Mouse (Mus musculus): ENCODE results near the gene Npr3.

Gene Npr3

DNA sequence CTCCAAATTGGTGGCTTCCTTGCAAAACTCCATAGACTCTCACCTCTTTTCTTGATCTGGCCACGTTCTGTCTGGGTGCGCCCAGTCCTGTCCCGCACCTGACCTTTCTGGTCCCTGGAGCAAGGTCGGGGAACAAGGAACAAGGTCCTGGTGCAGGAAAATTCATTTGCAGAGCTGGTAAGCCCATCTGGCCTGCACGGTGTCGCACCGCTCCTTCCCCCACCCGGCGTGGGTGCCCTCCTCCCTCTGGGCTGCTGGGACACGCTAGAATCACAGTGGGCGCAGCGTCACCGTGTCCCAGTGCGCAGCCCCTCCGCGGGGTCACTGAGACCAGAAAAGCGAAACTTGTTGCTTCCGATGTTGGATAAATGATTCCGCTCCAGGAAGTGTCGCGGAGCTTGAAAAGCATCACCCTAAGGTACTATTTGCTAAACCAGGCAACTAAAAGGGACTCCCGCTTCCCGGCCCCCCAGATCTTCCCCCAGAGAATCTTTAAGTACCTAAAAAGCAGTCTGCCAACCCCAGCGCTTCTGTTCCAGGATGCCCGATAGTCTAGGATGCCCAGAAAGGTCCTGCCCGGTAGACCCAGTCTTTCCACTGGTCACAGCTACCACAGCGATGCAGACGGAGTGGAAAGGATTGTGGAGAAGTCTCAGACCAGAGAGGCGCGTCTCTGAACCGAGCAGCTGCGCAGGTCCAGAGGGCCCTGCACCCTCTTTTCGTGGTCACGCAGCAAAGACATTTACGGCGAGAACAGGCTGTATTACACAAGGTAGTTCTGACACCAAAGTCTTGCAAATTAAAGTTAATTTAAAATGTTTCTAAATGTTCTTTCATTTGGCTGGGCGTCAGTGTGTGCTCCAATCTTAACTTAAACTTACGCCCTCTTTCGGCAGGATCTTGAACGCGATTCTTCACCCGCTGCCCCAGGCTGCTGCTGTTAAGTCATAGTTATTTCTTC is at the start of gene Npr3:
Gene Npr3, minus strand, starts transcription at position 717 of the 961 bp plus-strand sequence.
- peak; percentile 87 for DNase-seq

DNA sequence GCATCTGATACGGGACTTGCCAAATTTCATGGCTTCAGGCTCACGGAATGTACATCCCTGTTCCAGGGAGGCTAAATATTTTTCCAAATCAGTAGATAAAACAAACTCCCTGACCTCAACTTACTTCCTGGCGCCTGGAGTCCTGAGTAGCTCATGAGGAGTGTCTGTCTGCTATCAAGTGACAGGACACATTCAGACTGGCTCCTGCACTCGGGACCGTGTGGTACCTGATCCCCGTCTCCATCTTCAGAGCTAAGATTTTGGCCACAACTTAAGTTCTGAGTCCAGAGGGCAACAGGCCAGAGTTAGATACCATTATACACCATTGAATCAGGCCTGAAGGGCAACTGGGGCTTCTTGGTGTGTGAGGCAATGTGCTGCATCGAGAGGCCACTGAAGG is 49.0 kb upstream of the Npr3 start:
- DNase-seq = no peak

DNA sequence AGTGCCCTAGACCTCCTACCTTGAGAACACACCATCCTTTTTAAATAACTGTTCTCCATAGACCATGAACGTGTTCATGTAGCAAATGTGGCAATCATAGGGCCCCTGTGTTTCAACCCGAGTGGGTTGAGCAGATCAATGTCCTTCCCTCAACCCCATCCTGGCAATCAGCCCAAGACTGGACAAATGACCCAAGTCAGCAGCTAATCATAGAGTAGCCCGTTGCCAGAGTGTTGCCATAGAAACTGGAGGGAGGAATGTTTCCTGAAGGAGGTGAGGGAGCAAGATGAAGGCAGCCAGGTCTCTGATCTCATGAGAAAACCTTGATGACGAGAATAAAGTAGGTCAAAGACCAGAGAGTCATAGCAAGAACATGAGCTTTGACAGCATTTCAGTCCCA is 47.1 kb upstream of the Npr3 start:
- DNase-seq = no peak

DNA sequence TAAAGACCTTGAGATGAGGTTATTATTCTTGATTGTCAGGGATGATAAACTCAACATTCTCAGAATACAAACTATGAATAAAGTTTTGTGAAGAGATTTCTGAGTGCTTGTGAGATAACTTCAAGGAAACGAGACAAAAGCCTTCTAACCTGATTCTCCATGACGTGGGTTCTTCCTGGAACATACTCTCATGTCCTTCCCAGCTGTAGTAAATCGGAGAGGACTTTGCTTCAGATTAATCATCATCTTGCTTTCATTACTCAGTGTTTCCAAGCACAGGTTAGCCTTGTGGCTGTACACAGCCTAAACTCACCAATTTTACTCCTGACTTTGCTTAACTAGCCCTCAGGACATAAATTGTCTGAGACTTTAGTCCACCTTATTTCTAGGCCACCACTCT is 45.1 kb upstream of the Npr3 start:
- no peak for DNase-seq

DNA sequence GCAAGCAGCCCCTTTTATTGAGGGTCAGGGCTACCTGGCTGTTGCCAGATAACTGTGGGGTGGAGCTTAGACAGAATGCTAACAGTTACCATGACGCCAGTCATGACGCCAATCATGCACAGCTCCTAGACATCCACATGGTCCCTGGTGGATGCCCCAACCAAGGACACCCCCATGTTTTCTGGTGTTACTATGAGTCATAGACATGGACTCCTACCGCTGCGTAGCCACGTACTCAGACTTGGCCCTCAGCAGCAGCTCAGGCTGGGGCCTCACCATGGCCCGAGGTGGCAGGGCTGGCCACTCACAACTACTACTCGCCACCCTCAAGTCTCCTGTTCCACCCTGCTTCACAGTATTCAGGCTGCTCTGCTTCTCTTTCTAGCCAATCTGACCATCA is 44.1 kb upstream of the Npr3 start:
- DNase-seq = no peak

DNA sequence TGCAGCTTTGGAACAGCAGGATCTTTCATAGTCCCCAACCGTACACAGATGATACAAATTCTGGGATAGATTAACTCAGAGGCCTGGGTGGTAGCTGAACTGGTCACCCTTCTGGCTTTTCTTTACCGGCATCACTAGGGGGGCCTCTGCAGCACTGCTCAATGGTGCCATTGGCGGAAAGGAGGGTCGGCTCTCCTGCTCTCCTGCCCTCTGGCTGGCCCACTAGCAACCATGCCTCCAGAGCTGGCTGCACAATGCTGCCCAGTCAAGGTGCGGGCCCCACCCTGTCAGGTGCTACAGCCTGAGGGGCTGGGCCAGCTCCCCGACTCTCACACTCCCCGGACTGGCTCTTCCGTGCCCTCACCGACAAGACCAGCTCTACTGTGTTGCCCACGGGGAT is 43.1 kb upstream of the Npr3 start:
- DNase-seq = no peak

DNA sequence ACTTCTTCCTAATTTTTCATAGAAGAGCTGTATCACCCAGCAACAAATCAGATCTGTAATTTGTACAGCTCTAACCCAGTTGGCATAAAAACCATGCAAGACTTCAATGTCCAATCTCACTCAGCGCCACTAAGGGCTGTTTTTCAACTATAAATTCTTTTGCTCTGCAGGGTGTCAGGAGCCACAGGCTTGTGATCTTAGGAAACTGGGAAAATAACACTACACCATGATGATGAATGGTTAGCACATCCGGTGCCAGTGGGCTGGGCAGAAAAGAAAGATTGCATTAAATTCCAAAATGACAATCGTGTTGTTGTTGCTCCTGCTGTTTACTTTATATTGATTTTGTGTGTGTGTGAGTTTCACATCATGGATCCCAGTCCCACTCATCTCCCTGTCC is 42.4 kb upstream of the Npr3 start:
- no peak for DNase-seq

DNA sequence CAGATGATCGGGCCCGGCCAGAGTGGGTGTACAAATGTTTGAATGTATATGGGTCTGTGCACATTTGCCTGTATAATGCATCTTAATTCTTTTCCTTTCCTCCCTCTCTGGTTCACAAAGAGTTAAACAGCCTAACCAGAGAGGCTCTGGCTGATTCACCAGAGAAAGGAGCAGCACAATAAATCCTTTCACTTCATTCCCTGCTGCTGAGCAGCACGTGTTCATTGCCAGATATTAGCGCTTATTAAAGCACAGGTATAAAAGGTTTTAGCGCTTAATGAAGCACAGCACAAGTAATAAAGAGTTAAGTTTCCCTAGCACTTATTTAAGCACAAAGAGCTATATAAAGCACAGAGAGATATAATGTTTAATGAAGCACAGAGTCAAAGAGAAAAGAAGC is 33.8 kb upstream of the Npr3 start:
- peak; percentile 20 for DNase-seq

DNA sequence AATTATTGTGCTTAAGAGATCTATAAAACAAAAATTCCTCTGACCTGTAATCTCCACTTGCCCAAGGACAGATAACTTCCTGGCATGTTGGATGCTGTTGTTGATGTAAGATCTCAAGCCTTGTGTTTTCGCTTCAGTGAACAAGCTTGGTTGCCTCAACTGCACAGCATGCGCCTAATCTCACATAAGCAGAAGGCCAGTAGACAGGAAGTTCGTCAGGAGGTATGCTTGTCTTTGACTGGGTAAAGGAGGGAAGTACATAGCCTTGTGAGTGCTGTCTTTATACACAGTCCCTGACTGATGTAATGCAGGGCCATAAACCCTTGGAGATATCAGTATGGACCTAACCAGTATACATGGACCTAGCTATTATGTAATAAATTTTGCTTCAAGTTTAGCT is 20.7 kb upstream of the Npr3 start:
- DNase-seq = no peak

DNA sequence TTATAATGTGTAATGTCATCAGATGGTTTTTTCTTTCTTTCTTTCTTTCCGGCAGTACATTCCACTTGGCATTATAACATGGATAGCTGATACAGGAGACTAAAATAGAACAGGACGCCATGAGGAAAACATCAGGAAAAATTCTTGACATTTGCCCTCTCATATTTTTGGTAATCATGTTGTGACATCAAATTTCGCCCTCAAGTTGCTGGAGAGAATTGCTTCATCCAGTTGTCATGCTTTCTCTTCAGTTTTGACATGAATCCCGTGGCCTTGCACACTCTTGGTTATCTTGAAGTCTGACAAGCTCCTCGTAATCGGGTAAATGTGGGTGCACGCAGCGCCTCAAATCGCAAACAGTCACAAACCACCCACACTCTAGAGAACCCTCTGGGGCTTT is 7.0 kb upstream of the Npr3 start:
- DNase-seq = no peak

DNA sequence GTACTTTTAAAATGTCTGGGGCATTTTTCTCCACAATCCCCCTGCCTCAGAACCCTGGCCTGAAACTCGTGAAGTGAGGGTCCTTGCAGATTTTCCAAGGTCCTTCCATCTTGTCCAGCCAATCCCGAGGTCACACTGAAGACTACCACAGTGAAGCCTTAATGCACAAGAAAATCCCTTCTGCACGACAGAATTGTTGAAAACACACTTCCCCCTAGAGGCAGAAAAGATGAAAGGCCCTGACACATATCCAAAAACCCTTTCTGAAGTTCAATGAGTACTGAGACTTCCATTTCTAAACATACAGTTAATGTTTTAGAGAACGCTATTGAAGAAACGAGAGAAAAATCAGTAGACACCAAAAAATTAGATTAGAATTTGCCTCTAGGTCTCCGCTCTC is 2.8 kb upstream of the Npr3 start:
- peak; percentile 64 for DNase-seq

DNA sequence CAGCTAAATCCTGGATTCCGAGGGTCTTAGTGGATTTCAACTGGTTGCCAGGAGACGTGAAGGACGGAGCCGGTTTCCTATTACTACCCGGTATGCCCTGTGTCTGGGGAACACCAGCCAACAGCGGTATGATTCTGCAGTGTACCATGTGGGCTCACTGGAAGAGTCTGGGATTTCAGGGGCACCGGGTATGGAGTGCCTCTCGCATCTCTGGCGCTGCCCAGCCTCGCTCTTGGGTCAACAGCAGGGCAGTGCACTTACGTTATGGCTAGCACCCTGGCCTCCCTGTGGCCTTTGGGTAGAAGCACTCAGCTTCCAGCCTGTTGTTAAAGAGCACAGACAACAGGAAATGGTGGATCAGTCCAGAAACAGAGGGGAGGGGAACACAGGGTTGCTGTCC is 1.1 kb upstream of the Npr3 start:
- DNase-seq = peak; percentile 57

DNA sequence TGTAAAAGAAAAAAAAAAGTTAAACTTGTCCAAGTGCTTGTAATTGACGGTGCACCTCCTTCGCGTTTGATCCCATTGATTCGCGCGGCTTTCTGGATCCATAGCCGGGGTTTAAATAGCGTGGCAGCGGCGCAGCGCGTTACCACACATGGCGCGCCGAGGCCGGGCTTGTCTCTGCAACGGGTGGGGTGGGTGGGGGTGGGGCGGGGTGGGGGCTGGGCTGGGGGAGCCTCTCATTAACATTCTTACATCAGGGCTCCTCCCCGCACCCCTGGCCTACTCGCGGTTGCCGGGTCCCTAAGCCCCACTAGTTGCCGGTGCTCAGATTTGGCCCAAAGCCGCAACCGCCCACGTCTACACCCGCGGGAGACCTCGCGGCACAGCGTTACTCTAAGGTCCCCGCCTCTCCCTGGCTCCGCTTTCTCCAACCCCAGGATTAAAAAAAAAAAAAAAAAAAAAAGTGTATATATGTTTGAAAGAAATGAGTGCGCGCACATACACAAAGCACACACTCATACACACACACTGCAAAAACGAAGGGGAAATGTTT is 991 bp downstream of the Npr3 start:
- DNase-seq = peak; percentile 72

DNA sequence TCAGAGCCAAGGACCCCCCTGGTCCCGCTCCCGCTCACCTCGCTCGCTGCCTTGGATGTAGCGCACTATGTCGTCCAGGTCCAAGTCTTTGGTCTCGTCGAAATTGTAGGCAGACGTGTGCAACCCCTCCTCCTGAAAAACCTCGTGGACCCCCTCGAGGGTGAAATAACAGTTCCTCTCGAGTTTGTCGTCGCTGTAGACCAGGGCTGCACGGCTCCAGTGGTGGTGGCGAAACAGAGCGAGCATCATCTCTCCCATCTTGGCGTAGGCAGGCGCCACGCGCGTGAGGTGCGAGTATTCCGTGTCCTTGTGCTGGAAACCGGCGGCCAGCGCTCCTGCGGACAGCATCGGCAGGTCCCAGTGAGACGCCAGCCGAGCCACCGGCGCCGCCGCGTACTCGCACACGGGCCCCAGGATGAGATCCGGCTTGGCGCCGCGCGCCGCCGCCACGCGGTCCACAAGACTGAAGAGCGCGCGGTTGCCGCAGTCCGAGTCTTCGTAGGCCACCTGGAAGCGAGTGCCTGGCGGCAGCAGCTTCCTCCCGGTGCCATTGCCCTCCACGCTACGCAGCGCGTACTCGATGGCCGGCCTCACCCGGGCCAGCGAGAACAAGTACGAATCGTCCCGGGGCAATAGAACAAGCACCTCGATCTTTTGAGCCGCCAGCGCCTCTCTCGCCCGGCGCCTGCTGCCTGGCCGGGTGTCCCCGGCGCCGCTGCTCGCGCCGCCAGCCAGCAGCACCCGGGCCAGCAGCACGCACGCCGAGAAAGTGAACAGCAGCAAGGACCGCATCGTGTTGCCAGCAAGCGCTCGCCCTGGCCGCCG is 2.0 kb downstream of the Npr3 start:
- DNase-seq = peak; percentile 69

DNA sequence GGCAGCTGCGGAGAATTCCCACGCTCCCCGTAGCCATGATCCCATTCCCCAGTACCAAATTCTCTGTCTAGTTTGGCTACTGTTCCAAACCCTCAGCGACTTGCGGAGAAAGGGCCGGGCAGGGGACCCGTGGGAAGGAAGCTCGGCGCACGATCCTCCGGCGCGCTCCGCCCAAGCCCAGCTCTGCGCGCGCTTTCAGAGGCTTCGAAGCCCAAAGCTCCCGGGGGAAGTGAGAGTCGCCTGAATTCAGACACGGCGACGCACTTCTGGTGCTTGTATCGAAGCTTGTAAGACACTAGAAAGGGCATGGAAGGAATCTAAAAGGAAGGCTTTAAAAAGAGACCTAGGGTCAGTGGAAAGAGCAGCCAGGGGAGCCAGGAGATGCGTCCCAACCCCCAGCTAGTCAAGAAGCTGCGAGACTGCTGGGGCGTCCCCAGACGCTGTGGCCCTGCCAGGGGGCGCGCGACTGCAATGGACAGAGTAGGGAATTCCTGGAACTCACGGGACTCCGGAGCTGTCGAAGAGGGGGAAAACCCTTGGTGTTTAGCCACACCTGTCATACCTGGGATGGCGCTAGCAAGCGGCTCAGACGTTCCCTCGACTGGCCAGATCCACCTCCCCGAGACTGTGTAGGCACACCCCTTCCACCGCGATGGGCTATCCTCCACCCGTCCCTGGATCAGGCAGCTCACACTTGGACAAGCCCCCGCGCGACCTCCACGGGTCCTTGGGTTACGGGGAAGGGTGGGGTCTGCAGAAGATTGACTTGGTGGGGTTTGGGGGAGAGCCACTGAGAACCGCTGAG is 2.8 kb downstream of the Npr3 start:
- peak; percentile 79 for DNase-seq

DNA sequence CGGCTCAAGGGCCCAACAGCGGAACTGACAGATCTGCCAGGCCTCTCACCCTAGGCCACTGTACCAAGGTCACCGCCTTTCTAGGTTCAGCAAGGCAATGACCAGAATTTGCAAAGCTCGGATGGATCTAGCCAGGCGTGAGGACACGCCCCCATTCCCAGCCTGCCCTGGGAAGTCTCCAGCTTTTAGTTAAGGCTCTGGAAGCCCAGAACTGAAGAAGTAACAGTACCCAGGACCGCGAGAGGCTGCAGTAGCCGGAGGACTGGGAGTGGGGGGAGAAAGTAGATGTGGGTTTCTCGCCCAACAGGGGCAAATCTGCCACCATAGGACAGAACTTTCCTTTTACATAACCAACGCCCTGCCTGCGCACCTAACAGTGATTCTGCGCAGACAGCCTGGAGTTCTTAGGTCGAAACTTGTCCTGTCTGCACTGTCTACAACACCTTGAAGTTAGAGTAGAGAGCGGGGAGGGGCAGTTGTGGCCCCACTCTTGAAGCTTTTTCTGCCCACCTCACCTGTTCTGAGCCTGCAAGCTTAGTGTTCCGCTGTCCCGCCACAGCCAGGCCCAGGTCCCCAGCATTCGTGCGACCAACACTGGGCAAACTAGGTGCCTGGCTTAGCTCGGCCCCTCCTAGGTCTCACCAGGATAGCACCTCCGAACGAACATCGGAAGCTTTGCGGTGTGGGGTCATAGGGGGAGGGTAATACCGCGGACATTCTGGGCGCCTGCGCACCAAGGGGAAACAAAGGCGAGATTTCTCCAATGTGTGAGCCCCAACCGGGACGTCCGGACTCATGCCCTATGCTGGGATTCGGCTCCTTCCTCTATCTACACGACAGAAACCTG is 3.7 kb downstream of the Npr3 start:
- peak; percentile 70 for DNase-seq

DNA sequence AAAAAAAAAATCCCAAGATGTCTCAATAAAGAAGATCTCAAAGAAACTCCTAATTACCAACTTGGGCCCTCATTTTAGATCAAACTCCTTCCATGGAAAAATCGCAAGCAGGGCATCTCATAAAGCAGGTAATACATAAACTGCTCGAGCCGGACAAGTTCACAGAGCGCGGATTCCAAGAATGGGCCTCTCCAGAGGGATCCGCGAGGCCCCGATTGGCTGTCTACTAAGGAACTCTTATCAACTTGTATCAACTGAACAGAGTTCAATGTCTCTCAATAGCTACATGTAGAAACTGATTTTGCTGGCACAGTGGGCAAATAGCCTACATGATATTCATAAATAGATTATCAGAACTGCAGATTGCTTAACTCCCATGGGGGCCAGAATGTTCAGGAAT is 9.5 kb downstream of the Npr3 start:
- DNase-seq = no peak

DNA sequence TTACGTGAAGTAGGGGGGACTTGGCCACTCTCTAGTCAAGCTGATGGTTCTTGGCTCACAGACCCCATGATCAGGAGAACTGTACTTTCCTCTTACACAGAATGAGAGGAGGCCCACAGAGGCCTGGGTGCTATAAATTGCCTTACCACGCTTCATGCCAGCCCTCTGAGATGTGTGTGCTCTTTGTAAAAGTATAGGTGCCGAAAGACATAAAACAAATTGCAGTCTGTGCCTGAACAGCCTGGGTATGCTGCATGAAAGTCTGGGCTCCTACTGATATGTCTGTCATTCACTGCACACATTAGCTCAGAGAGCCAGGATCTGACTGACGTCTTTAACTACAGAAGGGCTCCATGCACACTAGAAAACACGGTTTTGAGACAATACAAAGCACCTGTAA is 9.9 kb downstream of the Npr3 start:
- DNase-seq = no peak

DNA sequence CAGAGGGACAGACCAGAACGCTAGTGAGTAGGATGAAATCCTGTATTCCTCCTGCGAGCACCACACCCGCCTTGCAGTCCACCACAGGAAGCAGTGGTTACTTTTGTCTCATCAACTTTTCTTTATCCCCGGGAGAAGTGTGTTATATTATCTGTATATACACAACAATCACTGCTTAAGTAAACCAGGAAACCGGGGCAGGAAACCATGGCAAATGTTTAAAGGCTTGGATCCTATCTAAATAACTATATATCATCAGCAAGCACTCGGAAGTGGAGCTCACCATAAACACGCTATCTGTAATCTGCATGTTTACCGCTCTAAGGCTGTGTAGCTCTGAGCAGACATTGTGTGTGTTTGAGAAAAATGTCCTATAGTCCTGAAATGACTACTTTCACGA is 13.1 kb downstream of the Npr3 start:
- DNase-seq = no peak

DNA sequence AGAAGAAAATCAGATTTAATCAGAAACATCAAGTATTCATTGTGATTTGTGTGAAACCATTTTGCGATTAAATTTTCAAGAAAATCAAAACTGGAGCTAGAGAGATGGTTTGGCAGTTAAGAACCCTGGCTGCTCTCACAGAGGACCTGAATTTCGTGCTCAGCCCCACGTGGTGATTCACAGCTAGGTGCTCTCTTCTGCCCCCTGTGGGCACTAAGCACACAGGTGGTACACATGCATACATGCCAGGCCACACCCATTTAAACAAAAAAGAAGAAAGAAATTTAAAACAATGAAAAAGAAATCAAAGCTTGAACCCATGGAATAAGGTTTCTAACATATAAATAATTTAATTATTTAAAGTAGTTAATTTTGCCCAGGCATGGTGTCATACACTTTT is 15.7 kb downstream of the Npr3 start:
- no peak for DNase-seq

DNA sequence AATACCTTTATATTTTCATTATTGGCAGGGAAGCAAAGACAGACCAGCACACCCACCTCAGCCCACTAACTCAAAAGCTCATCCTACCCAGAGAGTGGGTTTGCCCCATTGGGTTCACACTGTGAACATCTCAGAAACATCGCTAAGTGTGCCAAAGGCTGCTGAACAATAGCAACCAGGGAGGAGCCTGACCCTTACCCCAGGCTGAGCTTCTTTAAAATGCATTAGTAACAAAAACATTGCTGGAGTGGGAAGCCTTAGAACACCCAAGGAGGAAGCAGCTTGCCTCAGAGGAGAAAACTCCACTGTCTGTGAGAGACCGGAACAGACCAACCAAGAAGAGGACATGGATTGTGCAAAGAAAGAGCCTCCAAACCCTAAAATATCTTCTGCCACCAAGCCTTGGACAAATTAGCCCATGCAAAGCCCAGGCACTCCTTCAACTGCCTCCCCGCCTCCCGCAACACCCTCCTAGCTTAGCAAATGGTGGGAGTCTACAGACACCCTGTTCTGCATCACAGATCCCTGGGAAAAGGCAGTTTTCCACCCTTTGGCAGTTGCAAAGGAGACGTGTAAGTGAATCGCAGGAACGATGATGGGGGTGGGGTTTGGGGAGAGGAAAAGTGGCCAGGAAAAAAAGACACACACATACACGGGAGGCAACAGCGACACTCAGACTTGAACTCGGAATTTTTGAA is 24.4 kb downstream of the Npr3 start:
- no peak for DNase-seq
